Mouse (Mus musculus): ENCODE results near the gene Odf2. TPM values are rescaled to one million over a fixed set of nuclear protein-coding genes. Genes with fewer than 3 reads are reported as not detected.

Gene Odf2
- total RNA-seq (2021), result 100 to 1,000 TPM; 113 to 127 TPM
- long read RNA-seq, experiment 1, transcript Odf2-203 (17 exons, 2,305 nt), result minor isoform, 5 of 65 reads
- long read RNA-seq, experiment 1, transcript Odf2-204 (21 exons, 3,826 nt), result major isoform, 10 of 65 reads
- long read RNA-seq, experiment 1, partial matches to known transcripts, result 15 of 65 reads
- long read RNA-seq, experiment 1, other reads (novel, unspliced or antisense), result 34 of 65 reads
- long read RNA-seq, experiment 2, transcript Odf2-203 (17 exons, 2,305 nt), result major isoform, 9 of 70 reads
- long read RNA-seq, experiment 2, partial matches to known transcripts, result 22 of 70 reads
- long read RNA-seq, experiment 2, other reads (novel, unspliced or antisense), result 34 of 70 reads

DNA sequence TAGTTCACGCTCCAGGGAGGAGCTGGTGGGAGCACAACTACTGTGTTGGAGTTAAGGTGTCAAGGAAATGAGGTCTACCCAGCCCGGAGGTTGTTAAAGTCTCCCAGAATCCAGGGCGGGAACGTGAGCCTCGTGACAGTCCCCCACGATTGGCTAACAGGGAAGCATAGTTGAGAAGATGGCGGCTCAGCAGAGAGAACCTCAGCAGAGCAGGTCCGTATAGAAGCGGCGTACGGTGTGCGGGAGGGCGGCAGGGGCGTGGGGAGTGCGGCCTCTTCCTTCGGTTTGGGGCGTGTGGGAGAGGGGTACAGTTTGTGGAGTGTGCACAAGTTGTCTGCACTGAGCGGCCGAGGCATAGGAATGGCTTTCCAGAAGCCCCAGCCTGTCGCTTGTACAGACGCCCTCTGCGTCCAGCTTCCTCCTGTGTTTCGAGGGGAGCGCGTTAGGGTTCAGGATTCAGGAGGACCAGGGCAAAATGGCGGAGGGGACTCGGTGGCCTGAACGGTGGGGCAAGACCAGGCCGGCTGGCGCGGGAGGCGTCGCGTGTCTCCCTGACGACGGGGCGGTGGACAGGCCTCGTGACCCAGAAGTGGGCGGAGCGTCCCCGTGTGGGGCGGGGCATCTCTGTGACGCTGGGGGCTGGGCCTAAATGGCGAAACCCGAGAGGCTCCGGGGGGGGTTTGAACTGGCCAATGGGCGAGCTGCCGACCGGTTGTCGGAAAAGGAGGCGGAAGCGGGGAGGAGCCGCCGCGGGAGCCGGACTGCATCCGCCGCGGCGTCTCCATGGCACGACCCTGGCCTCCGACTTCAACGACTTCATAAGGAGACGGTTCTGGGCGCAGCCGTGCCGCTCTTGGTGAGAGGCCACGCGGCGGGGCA is at the start of gene Odf2:
Odf2 (plus strand) TSS at position 156 of the 879 bp plus-strand sequence.
- Histone ChIP-seq H3K27ac (peak within 1 kb of the TSS; percentile 92), H3K4me3 (peak within 1 kb of the TSS; percentile 82)
- no peak for TF ChIP-seq CTCF (conservative IDR thresholded peaks at IDR 0.05)
- peak; percentile 100 for DNase-seq (ENCODE audit: low spot score in 2 of 2)

DNA sequence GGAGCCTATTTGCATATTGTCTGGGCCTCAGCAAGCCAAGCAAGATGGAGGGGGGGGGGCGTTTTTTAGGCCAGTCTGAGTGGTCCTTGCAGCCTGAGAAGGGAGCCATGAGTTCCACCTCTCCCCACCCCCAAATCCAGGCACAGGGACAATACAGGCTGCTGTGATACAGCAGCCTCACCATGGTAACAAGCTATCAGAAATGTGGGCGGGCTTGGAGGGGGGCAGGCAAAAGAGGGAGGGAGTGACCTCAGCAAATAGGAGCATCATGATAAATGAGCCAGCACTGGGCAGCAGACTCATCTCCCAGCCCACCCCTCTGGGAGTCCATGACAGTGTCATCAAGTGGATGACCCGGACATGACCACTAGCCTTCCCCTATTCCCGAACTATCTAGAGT is 49.6 kb upstream of the Odf2 start:
- Histone ChIP-seq H3K4me3 (no peak overlapping the region), H3K27ac (peak overlapping the region; percentile 73)
- no peak for DNase-seq (ENCODE audit: low spot score in 2 of 2)
- no peak for TF ChIP-seq CTCF (conservative IDR thresholded peaks at IDR 0.05)

DNA sequence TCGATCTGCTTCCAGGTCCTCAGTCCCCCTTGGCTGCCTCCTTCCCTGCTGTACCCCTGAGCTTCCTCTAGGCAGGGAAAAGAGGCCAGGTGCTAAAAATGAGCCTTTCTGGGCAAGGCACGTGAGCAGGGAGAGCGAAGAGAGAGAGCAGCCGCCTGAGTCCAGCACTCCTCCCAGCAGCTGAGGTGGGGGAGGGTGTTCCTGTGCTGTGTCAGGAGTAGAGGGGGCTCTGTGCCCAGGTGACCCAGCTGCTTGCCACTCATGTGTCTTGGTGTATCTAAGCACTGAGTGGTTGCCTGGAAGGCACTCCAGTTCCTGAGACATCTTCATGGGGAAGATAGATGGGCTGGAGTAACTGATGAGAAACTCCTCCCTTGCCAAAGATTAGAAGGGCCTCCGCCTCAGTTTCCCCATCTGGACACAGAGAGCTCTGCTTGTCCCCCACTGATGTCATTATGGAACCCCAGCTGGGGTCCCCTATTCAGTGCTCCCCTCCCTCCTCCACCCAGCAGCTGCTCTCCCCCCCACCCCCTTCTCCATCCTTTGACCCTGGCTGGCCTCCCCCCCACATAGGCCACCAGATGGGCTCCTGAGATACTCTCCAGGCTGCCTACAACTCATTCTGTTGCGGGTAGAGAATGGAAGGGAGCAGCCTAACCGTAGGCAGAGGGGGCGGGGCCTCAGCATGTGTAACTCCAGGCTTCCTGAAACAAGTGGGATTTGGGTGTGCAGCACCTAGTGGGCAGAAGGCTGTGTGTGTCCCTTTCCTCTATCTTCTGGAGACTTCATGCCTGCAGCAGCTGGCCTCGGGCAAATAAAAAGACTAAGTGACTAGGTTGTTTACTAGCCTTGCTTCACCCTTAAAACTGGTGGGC is 45.6 kb upstream of the Odf2 start:
- Histone ChIP-seq H3K4me3 (no peak overlapping the region), H3K27ac (peak overlapping the region; percentile 89)
- TF ChIP-seq CTCF (conservative IDR thresholded peaks at IDR 0.05), result peak; percentile 43
- DNase-seq (ENCODE audit: low spot score in 2 of 2), result peak; percentile 46 to 53

DNA sequence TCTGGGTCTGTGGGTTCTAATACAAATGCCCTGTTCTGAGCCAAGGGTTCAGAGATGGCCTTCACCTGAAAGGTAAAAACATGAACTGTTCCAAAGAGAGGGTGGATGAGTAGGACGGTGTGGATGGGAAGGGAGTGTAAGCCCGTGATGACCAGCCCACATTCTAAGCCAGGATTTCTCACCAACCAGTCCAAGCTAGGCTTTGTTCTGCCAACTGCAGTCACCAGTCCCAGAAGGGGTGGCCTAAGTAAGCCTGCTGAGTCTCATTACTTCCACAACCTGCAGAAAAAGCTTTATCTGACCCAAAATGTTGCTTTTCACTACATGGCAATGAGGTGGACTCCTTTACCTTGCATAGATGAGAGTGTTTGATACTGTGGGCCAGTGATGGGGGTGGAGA is 44.9 kb upstream of the Odf2 start:
- peak overlapping the region; percentile 48; the same call in 1 of the 2 replicates for H3K4me3 ChIP-seq
- peak overlapping the region; percentile 89 for H3K27ac ChIP-seq

DNA sequence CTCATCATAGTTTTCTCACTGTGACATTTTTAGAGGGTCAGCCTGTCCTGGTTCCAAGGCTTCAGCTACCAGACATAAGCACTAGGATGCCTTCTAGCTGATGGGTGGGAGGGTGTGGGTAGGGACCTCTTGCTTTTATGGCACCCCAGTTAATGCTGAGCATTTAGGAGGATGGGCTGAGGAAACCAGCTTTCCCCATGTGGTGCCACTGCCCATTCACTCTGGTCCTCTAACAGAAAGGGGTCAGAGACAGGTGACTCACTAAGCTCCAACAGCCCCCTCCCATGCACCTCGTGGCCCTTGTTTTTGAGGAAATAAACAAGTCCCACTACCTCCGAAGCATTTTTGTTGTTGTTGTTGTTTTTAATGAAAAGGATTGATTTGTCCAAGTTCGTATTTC is 44.4 kb upstream of the Odf2 start:
- TF ChIP-seq CTCF (conservative IDR thresholded peaks at IDR 0.05), result no peak
- DNase-seq (ENCODE audit: low spot score in 2 of 2), result no peak
- peak overlapping the region; percentile 89 for H3K27ac ChIP-seq
- peak overlapping the region; percentile 48; the same call in 1 of the 2 replicates for H3K4me3 ChIP-seq

More for the DNA sequence above, 44.9 kb upstream of the Odf2 start:
- DNase-seq (ENCODE audit: low spot score in 2 of 2), result no peak
- no peak for TF ChIP-seq CTCF (conservative IDR thresholded peaks at IDR 0.05)

DNA sequence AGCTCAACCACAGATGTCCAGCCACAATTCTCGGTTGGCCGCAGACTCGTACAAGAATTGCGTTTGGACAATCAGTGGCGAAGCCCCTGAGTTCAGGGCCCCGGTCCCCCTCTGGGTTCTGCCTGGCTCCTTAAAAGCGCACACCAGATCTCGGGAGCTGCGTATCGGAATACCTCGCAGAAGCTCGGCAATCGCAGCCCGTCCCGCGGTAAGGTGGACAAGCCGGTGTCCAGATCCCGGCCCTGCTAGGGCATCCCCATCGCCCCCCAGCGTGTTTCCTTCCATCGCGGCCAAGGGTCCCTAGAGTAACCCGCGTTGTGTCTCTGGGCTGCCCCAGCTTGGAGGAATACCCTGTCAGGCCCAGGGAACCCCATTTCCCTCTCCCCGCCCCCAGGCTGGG is 43.4 kb upstream of the Odf2 start:
- Histone ChIP-seq H3K27ac (peak overlapping the region; percentile 89), H3K4me3 (peak overlapping the region; percentile 48)
- TF ChIP-seq CTCF (conservative IDR thresholded peaks at IDR 0.05), result no peak
- no peak for DNase-seq (ENCODE audit: low spot score in 2 of 2)

DNA sequence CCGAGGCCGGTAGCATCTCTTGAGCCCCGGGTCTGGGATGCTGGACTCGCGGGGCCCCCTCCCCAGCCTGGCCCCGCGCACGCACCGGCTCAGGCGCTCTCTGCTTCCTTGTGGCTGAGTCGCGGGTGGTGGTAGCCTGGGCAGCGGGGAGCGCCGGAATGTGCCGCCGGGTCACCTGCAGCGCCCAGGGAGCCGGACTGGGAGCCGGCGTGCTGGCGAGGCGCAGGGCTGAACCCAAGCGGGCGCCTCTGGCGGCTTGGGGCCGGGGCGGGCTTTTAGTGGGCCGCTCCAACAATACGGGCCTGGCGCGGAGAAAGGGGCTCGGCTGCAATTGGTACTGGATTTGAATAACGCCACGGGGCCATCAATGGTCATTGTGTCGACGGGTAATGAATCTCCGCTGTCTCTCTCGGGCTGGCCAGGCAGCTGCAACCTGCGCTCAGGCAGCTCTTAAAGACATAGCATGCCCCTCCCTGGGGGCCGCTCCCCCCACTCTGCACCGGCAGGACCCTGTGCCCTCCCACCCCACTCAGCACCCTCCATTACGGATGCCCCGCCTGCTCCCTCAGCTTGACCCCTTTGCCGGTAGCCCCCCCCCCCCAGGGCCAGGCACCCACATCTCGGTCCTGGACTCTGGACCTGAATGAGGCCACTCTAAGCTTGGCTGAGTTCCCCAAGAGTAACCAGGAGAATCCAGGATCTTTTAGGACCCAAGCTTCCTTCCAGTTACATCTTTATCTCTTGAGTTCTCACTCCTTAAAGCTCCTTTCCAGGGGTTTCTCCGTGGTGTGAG is 42.8 kb upstream of the Odf2 start:
- DNase-seq (ENCODE audit: low spot score in 2 of 2), result peak in 1 of 2 experiments; percentile 29
- 0 out of 2 replicates have a peak, but pooled peaks have one; percentile 3 for TF ChIP-seq CTCF (conservative IDR thresholded peaks at IDR 0.05)
- Histone ChIP-seq H3K27ac (peak overlapping the region; percentile 89), H3K4me3 (peak overlapping the region; percentile 48)

DNA sequence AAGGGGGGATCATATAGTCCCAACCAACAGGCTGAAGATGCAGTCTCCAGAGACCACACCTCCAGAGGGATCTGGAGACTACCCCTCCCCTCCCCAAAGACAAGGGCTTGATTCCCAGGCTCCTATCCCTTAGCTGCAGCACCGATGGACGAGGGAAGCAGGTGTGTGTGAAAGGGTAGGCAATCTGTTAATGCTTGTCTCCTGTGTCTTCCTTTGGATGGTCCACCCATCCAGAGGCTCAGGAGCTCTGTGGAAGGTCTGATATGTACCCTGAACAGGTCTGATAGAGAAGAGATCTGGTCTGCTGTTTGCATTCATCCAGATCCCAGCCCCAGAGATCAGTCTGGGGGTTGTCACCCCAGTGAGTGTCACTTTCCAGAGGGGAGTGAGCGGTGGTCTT is 42.1 kb upstream of the Odf2 start:
- DNase-seq (ENCODE audit: low spot score in 2 of 2), result no peak
- TF ChIP-seq CTCF (conservative IDR thresholded peaks at IDR 0.05), result no peak
- H3K27ac ChIP-seq, result peak overlapping the region; percentile 89
- H3K4me3 ChIP-seq, result no peak overlapping the region; the same call in 1 of the 2 replicates

DNA sequence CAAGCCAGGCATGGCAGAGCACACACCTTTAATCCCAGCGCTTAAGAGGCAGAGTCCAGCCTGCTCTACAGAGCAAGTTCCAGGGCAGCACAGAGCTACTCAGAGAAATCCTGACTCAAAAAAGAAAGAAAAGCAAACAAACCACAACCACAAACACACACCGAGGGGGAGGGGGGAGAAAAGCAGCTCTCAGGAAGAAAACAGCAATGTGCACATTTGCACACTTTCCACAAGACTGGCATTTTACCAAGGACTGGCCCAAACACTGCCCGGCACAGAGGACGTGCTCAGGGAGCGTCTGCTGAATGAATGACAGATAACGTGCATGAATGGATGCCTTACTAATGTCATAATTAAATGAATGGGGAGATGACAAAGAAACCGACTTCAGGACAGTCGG is 40.0 kb upstream of the Odf2 start:
- Histone ChIP-seq H3K27ac (peak overlapping the region; percentile 89; the same call in 1 of the 2 replicates), H3K4me3 (no peak overlapping the region)
- TF ChIP-seq CTCF (conservative IDR thresholded peaks at IDR 0.05), result no peak
- DNase-seq (ENCODE audit: low spot score in 2 of 2), result no peak

DNA sequence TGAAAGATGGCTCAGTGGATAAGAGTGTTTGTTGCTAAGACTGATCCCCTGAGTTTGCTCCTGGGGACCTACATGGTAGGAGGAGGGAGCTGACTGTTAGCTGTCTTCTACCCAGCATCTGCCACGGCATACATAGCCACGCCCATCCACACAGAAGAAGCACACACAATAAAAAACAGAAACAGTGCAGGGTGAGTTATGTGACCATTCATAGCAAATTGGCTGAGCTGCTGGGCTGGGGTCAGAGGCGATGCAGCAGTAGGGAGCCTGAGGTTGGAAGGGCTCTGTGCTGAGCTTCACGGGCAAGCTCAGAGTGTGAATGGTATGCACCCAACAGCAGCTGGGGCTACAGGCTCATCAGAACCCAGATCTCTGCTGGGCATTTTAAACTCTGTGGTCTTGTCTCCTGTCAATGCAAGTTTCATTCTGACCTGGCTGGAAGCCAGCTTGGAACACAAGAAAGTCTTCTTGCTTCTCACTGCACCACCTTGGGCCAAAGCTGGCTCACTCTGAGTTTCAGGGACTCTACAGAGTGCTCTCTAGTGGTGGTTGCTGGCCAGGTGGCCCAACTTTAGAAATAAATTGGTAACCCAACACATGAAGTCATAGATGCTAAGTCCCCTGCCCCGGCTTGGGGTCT is 39.1 kb upstream of the Odf2 start:
- H3K27ac ChIP-seq, result peak overlapping the region; percentile 89; the same call in 1 of the 2 replicates
- peak; percentile 34 for TF ChIP-seq CTCF (conservative IDR thresholded peaks at IDR 0.05)
- DNase-seq (ENCODE audit: low spot score in 2 of 2), result no peak

DNA sequence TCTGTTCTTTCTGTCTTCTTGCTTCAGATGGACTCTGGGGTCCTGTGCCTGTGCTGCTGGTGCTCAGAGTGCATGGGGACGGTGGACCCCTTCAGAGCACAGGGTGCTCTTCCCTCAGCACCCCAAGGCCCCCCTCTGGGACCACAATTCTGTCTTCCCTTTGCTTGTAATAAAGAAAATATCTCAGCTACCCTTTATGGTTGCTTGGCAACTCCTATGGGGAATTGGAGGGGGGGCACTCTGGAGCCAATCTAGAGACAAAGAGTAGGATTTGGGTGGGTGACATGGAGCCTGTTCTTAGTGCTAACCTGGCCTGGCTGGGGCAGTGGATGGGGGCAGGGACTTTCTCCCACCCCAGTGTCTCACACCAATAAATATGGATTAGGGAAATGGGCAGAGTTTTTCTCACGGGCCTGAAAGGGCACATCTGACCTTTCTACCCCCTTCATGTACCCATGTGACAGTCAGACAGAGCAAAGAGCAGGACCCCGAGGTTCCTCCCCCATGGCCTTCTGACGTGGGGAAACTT is 36.0 kb upstream of the Odf2 start:
- no peak overlapping the region for H3K4me3 ChIP-seq
- peak overlapping the region; percentile 65 for H3K27ac ChIP-seq
- no peak for DNase-seq (ENCODE audit: low spot score in 2 of 2)
- no peak for TF ChIP-seq CTCF (conservative IDR thresholded peaks at IDR 0.05)

More for the DNA sequence above, 39.1 kb upstream of the Odf2 start:
- no peak overlapping the region for H3K4me3 ChIP-seq
